18 mouse cellular contexts compared by ENCODE assay signal in the genomic region with DNA sequence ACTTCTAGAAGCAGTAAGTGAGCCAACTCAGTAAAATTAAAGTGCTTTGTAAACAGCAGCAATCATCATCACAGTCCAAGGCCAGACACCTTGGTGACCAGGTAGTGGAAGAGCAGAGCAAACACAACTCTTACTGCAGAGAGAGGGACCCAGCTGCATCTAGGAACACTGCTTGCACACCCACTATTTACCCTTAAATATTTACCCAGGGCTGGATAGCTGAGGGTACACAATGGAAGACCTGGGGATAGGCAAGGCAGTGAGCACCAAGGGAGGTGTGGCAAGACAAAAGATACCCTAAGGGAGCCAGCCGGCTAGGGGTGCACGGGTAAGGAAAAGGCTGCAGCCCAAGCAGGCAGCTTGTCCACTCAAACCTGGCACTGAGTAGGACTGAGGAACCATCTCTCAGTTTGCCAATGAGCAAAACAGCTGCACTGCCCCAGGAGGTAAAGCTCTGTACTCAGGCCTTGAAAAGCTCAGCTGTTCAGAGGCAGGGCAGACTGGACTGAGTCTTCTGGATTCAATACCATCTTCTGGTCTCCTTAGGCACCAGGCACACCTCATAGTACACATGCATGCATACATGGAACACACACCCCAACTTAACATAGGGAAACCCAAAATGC. TPM values are rescaled to one million over a fixed set of nuclear protein-coding genes. Genes with fewer than 3 reads are reported as not detected.
DNase-seq lines count a peak whose midpoint lies in the region; ATAC-seq and TF ChIP-seq lines count a peak whose summit lies in the region.
"Had no signal": no experiment of that assay in that cellular context is flagged by ENCODE, and none has a peak within 500 bp of the region (broad histone marks: within the 10 kb centered on the region; RNA-seq: fewer than 3 reads in every experiment).

No protein-coding gene starts in this region.

- no peak for TF ChIP-seq POLR2A in liver, adult 2 months (IDR thresholded peaks at IDR 0.05; ENCODE audit: extremely low read depth, insufficient read depth, low read length)

- no peak overlapping the region for H3K9ac ChIP-seq in liver, adult 2 months (ENCODE audit: low read depth, low read length)
- no peak overlapping the region for H3K9ac ChIP-seq in intestine, embryonic 16.5 days (ENCODE audit: low read depth, low read length)
- no peak overlapping the region for H3K9ac ChIP-seq in liver, embryonic 15.5 days
- H3K9ac ChIP-seq in stomach, embryonic 15.5 days, result no peak overlapping the region
- H3K9ac ChIP-seq: forebrain, embryonic 15.5 days; hindbrain, embryonic 13.5 days; limb, embryonic 13.5 days; midbrain, embryonic 13.5 days had no signal

- no peak overlapping the region for H3K4me3 ChIP-seq in liver, adult 2 months (ENCODE audit: insufficient read depth, low read depth, low read length)
- no peak overlapping the region for H3K4me3 ChIP-seq in intestine, embryonic 16.5 days (ENCODE audit: low read length)
- no peak overlapping the region for H3K4me3 ChIP-seq in liver, embryonic 15.5 days (replicated peaks)
- no peak overlapping the region for H3K4me3 ChIP-seq in stomach, embryonic 15.5 days (replicated peaks)
- no peak overlapping the region for H3K4me3 ChIP-seq in midbrain, embryonic 10.5 days
- H3K4me3 ChIP-seq: erythroblast, embryonic 14.5 days; forebrain, embryonic 15.5 days; hindbrain, embryonic 13.5 days; limb, embryonic 13.5 days; midbrain, embryonic 13.5 days had no signal

- H3K36me3 ChIP-seq in liver, adult 2 months (ENCODE audit: control insufficient read depth, insufficient read depth, low read length), result no peaks in the 10 kb centered on the region
- H3K36me3 ChIP-seq in intestine, embryonic 16.5 days (ENCODE audit: control insufficient read depth, insufficient read depth, low read length), result no peaks in the 10 kb centered on the region
- peaks cover 19% of the 10 kb centered on the region for H3K36me3 ChIP-seq in liver, embryonic 15.5 days (replicated peaks)
- H3K36me3 ChIP-seq in stomach, embryonic 15.5 days, result peaks cover 4% of the 10 kb centered on the region; the same call in 1 of the 2 replicates
- H3K36me3 ChIP-seq in midbrain, embryonic 10.5 days, result peaks cover 11% of the 10 kb centered on the region

- ATAC-seq in intestine, embryonic 16.5 days, result peak; percentile 62
- peak; percentile 44; the same call in 1 of the 2 replicates for ATAC-seq in liver, embryonic 15.5 days (ENCODE audit: insufficient read depth)
- peak; percentile 81 for ATAC-seq in stomach, embryonic 15.5 days (ENCODE audit: insufficient read depth, low FRiP score, low read depth)
- ATAC-seq: forebrain, embryonic 15.5 days; midbrain, embryonic 13.5 days had no signal

- H3K9me3 ChIP-seq in intestine, embryonic 16.5 days (ENCODE audit: control insufficient read depth, low read length), result no peaks in the 10 kb centered on the region
- H3K9me3 ChIP-seq in liver, embryonic 15.5 days (replicated peaks), result no peaks in the 10 kb centered on the region
- no peaks in the 10 kb centered on the region for H3K9me3 ChIP-seq in stomach, embryonic 15.5 days
- no peaks in the 10 kb centered on the region for H3K9me3 ChIP-seq in midbrain, embryonic 10.5 days (replicated peaks)
- H3K9me3 ChIP-seq: forebrain, embryonic 15.5 days; hindbrain, embryonic 13.5 days; limb, embryonic 13.5 days; midbrain, embryonic 13.5 days had no signal

- peak; percentile 53 for DNase-seq in liver, adult 2 months (ENCODE audit: extremely low read depth, low read depth, low spot score)
- DNase-seq in liver, result no peak
- no peak for DNase-seq in spleen, adult 18-20 months
- DNase-seq in midbrain, embryonic 10.5 days (ENCODE audit: low spot score), result no peak
- no peak for DNase-seq in frontal cortex, postnatal 25 days (ENCODE audit: low spot score in 2 of 2)
- DNase-seq: cerebellum, adult 9-10 months; heart, postnatal 10 days; kidney, adult 11 months had no signal

- 21% methylated on average over 2 of the region's 2 CpGs for WGBS in liver, adult 2 months
- WGBS in intestine, embryonic 16.5 days, result 67% methylated on average over 2 of the region's 2 CpGs
- 77% methylated on average over 2 of the region's 2 CpGs for WGBS in liver, embryonic 15.5 days (ENCODE audit: insufficient replicate concordance)
- 54% methylated on average over 2 of the region's 2 CpGs for WGBS in stomach, embryonic 15.5 days
- 57% methylated on average over 2 of the region's 2 CpGs for WGBS in midbrain, embryonic 10.5 days

- peaks cover 83% of the 10 kb centered on the region for H3K79me2 ChIP-seq in liver, adult 2 months (ENCODE audit: control insufficient read depth, insufficient read depth, low read length)

- no peaks in the 10 kb centered on the region for H3K27me3 ChIP-seq in liver, adult 2 months (ENCODE audit: control insufficient read depth, insufficient read depth, low read length)
- H3K27me3 ChIP-seq in intestine, embryonic 16.5 days (replicated peaks; ENCODE audit: control insufficient read depth, insufficient read depth, low read length), result no peaks in the 10 kb centered on the region
- no peaks in the 10 kb centered on the region for H3K27me3 ChIP-seq in liver, embryonic 15.5 days
- H3K27me3 ChIP-seq in stomach, embryonic 15.5 days (replicated peaks), result no peaks in the 10 kb centered on the region
- H3K27me3 ChIP-seq in midbrain, embryonic 10.5 days (ENCODE audit: low read depth, poor library complexity, severe bottlenecking), result no peaks in the 10 kb centered on the region
- H3K27me3 ChIP-seq: forebrain, embryonic 15.5 days; hindbrain, embryonic 13.5 days; limb, embryonic 13.5 days; midbrain, embryonic 13.5 days had no signal

- peaks cover 35% of the 10 kb centered on the region for H3K4me1 ChIP-seq in liver, adult 2 months (ENCODE audit: control insufficient read depth, insufficient read depth, low read length)
- peaks cover 40% of the 10 kb centered on the region for H3K4me1 ChIP-seq in intestine, embryonic 16.5 days (ENCODE audit: control insufficient read depth, insufficient read depth, low read length)
- H3K4me1 ChIP-seq in liver, embryonic 15.5 days (replicated peaks), result peaks cover 67% of the 10 kb centered on the region
- H3K4me1 ChIP-seq in stomach, embryonic 15.5 days, result peaks cover 52% of the 10 kb centered on the region
- peaks cover 9% of the 10 kb centered on the region; the same call in 1 of the 2 replicates for H3K4me1 ChIP-seq in midbrain, embryonic 10.5 days

- no peak for TF ChIP-seq CTCF in liver, adult 2 months (IDR thresholded peaks at IDR 0.05; ENCODE audit: low read depth, low read length)

- H3K4me2 ChIP-seq in intestine, embryonic 16.5 days (ENCODE audit: low read depth, low read length), result no peak overlapping the region
- H3K4me2 ChIP-seq in liver, embryonic 15.5 days, result no peak overlapping the region
- peak overlapping the region; percentile 0; the same call in 1 of the 2 replicates for H3K4me2 ChIP-seq in stomach, embryonic 15.5 days
- H3K4me2 ChIP-seq: forebrain, embryonic 15.5 days; heart, embryonic 11.5 days; hindbrain, embryonic 13.5 days; limb, embryonic 13.5 days; midbrain, embryonic 13.5 days had no signal

- no peak overlapping the region for H3K27ac ChIP-seq in liver, adult 2 months (replicated peaks; ENCODE audit: insufficient read depth, low read depth, low read length)
- peak overlapping the region; percentile 19; the same call in 1 of the 2 replicates for H3K27ac ChIP-seq in intestine, embryonic 16.5 days (ENCODE audit: low read length)
- peak overlapping the region; percentile 38; the same call in 1 of the 2 replicates for H3K27ac ChIP-seq in liver, embryonic 15.5 days (replicated peaks)
- peak overlapping the region; percentile 73 for H3K27ac ChIP-seq in stomach, embryonic 15.5 days
- H3K27ac ChIP-seq in midbrain, embryonic 10.5 days (replicated peaks), result no peak overlapping the region
- H3K27ac ChIP-seq: forebrain, embryonic 15.5 days; hindbrain, embryonic 13.5 days; midbrain, embryonic 13.5 days had no signal

RNA-seq across cellular contexts. Expression of a gene that starts 15.4 kb away (rescaled TPM):
- total RNA-seq in liver, adult 2 months (2014; rRNA removed), result 25.0 and 25.6 TPM in 2 replicates
- 82.3 and 84.2 TPM in 2 replicates for polyA plus RNA-seq in liver, adult 2 months (2012; rRNA removed)
- polyA plus RNA-seq in intestine, embryonic 16.5 days (2015; fragmentation: Nextera tagmentation; extraction: Ambion mirVana), result 15.5 and 18.6 TPM in 2 replicates
- 10.2 and 15.7 TPM in 2 replicates for polyA plus RNA-seq in liver, embryonic 15.5 days (2015; fragmentation: Nextera tagmentation; extraction: Ambion mirVana)
- polyA plus RNA-seq in stomach, embryonic 15.5 days (2015; fragmentation: Nextera tagmentation; extraction: Ambion mirVana), result 25.3 and 28.2 TPM in 2 replicates
- 20.3 and 20.5 TPM in 2 replicates for polyA plus RNA-seq in midbrain, embryonic 10.5 days (2016; fragmentation: Nextera tagmentation; extraction: Ambion mirVana)

RNA-seq across cellular contexts. Expression of a gene that starts 29.6 kb away (rescaled TPM):
- total RNA-seq in liver, adult 2 months (2014; rRNA removed), result 0.40 and 0.83 TPM in 2 replicates
- 0.93 and 1.3 TPM in 2 replicates for polyA plus RNA-seq in liver, adult 2 months (2012; rRNA removed)
- 0.42 and 0.64 TPM in 2 replicates for polyA plus RNA-seq in intestine, embryonic 16.5 days (2015; fragmentation: Nextera tagmentation; extraction: Ambion mirVana)
- polyA plus RNA-seq in liver, embryonic 15.5 days (2015; fragmentation: Nextera tagmentation; extraction: Ambion mirVana), result 0.60 and 0.81 TPM in 2 replicates
- 1.7 and 2.6 TPM in 2 replicates for polyA plus RNA-seq in stomach, embryonic 15.5 days (2015; fragmentation: Nextera tagmentation; extraction: Ambion mirVana)
- 0.10 and 0.22 TPM in 2 replicates for polyA plus RNA-seq in midbrain, embryonic 10.5 days (2016; fragmentation: Nextera tagmentation; extraction: Ambion mirVana)
- total RNA-seq: heart, postnatal 10 days had no signal

RNA-seq across cellular contexts. Expression of a gene that starts 29.8 kb away (rescaled TPM):
- not detected in 2 replicates for total RNA-seq in liver, adult 2 months (2014; rRNA removed)
- polyA plus RNA-seq in liver, adult 2 months (2012; rRNA removed), result not detected in 2 replicates
- polyA plus RNA-seq in intestine, embryonic 16.5 days (2015; fragmentation: Nextera tagmentation; extraction: Ambion mirVana), result 0.06 and 0.07 TPM in 2 replicates
- polyA plus RNA-seq in liver, embryonic 15.5 days (2015; fragmentation: Nextera tagmentation; extraction: Ambion mirVana), result not detected in 2 replicates
- 0.30 and 0.83 TPM in 2 replicates for polyA plus RNA-seq in stomach, embryonic 15.5 days (2015; fragmentation: Nextera tagmentation; extraction: Ambion mirVana)
- 0.06 TPM in 2 replicates for polyA plus RNA-seq in midbrain, embryonic 10.5 days (2016; fragmentation: Nextera tagmentation; extraction: Ambion mirVana)
- total RNA-seq: heart, postnatal 10 days had no signal
- polyA plus RNA-seq: embryonic facial prominence, embryonic 11.5 days; heart, embryonic 11.5 days had no signal

RNA-seq across cellular contexts. Expression of a gene that starts 29.9 kb away (rescaled TPM):
- 31.2 and 40.1 TPM in 2 replicates for total RNA-seq in liver, adult 2 months (2014; rRNA removed)
- 60.2 and 61.6 TPM in 2 replicates for polyA plus RNA-seq in liver, adult 2 months (2012; rRNA removed)
- 132 and 137 TPM in 2 replicates for polyA plus RNA-seq in intestine, embryonic 16.5 days (2015; fragmentation: Nextera tagmentation; extraction: Ambion mirVana)
- 79.6 and 90.9 TPM in 2 replicates for polyA plus RNA-seq in liver, embryonic 15.5 days (2015; fragmentation: Nextera tagmentation; extraction: Ambion mirVana)
- 143 and 157 TPM in 2 replicates for polyA plus RNA-seq in stomach, embryonic 15.5 days (2015; fragmentation: Nextera tagmentation; extraction: Ambion mirVana)
- polyA plus RNA-seq in midbrain, embryonic 10.5 days (2016; fragmentation: Nextera tagmentation; extraction: Ambion mirVana), result 177 TPM in 2 replicates

RNA-seq across cellular contexts. Expression of a gene that starts 39.3 kb away (rescaled TPM):
- total RNA-seq in liver, adult 2 months (2014; rRNA removed), result 19.9 and 25.5 TPM in 2 replicates
- polyA plus RNA-seq in liver, adult 2 months (2012; rRNA removed), result 58.0 and 58.2 TPM in 2 replicates
- polyA plus RNA-seq in intestine, embryonic 16.5 days (2015; fragmentation: Nextera tagmentation; extraction: Ambion mirVana), result 147 and 159 TPM in 2 replicates
- polyA plus RNA-seq in liver, embryonic 15.5 days (2015; fragmentation: Nextera tagmentation; extraction: Ambion mirVana), result 41.2 and 42.0 TPM in 2 replicates
- 103 and 105 TPM in 2 replicates for polyA plus RNA-seq in stomach, embryonic 15.5 days (2015; fragmentation: Nextera tagmentation; extraction: Ambion mirVana)
- polyA plus RNA-seq in midbrain, embryonic 10.5 days (2016; fragmentation: Nextera tagmentation; extraction: Ambion mirVana), result 65.2 and 68.2 TPM in 2 replicates

Comparison
In these comparisons a context has a peak if more than half of its experiments do, and no peak if none do; other contexts are left out.
1. H3K27ac ChIP-seq: peak in intestine, embryonic 16.5 days (single experiment), liver, embryonic 15.5 days (single experiment) and stomach, embryonic 15.5 days (single experiment); none in liver, adult 2 months (single experiment) and midbrain, embryonic 10.5 days (single experiment).
2. Peak in every context shown above with its lines, with median percentiles within 50 percentile points of each other: ATAC-seq.